Mouse (Mus musculus): ENCODE data around the gene Dusp16. TPM values are rescaled to one million over a fixed set of nuclear protein-coding genes. Genes with fewer than 3 reads are reported as not detected.

The Dusp16 gene
- polyA plus RNA-seq (2014; fragmentation: Illumina TruSeq; extraction: RNeasy Lipid Tissue Mini Kit (QIAGEN cat#74804)), result 48.9 TPM

DNA sequence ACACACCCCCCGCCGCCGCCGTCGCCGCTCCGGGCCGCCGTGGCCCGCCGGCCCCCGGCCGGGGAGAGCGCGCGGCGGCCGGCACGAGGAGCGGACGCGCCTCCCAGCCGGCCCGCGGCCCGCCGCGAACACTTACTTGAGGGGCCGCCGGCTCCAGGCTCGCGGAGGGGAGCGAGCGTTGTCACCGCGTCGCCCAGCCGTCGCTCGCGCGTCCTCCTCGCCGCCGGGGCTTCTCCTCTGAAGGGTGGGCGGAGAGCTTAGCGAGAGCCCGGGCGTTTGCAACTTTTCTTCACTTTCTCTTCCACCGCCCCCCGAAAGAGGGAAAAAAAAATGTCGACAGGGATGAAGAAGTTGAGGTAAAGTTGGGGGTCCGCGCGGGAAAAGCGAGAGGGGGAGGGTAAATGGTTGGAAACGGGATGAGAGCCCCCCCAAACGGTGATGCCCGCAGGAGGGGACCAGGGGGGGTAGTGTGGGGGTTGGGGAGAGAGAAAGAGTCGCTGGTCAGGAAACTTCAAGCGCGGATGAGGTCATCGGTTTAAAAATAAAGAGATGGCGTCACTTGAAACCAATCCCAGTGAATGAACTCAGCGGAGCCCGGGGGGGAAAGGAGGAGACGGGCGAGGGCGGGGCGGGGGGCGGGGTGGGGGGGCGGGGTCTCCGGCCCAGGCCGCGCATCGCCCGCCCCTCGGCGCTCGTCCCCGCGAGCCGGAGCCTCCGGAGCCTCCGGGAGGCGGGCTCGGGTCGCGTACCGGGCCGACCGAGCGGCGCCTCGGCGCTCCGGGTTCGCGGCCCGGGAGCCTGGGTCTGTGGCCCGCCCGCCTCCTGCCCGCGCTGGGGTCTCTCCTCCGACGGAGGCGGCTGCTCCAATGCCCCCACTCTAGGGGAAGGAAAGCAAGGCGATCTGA lies at the start of gene Dusp16:
Gene Dusp16 (minus strand): TSS at position 485 of the 905 bp plus-strand sequence.

GRCm38 (mm10) chr6:134829786-134830700 lies 37.6 kb upstream of the Dusp16 start, which contains the start of gene Crebl2:
Gene Crebl2 (plus strand): TSS chr6:134830154.

Other genes with a start within 250 kb of the Dusp16 start
- gene Lrp6, start 225.7 kb downstream of the Dusp16 start, polyA plus RNA-seq (2014; fragmentation: Illumina TruSeq; extraction: RNeasy Lipid Tissue Mini Kit (QIAGEN cat#74804)), result 134 TPM
- gene Mansc1, start 160.1 kb downstream of the Dusp16 start, polyA plus RNA-seq (2014; fragmentation: Illumina TruSeq; extraction: RNeasy Lipid Tissue Mini Kit (QIAGEN cat#74804)), result 8.5 TPM
- 4.0 TPM for gene Borcs5, start 153.1 kb downstream of the Dusp16 start, polyA plus RNA-seq (2014; fragmentation: Illumina TruSeq; extraction: RNeasy Lipid Tissue Mini Kit (QIAGEN cat#74804))
- gene Crebl2, start 37.5 kb upstream of the Dusp16 start, polyA plus RNA-seq (2014; fragmentation: Illumina TruSeq; extraction: RNeasy Lipid Tissue Mini Kit (QIAGEN cat#74804)), result 20.6 TPM
- 1.8 TPM for gene Gpr19, start 106.0 kb upstream of the Dusp16 start, polyA plus RNA-seq (2014; fragmentation: Illumina TruSeq; extraction: RNeasy Lipid Tissue Mini Kit (QIAGEN cat#74804))
- gene Cdkn1b, start 127.8 kb upstream of the Dusp16 start, polyA plus RNA-seq (2014; fragmentation: Illumina TruSeq; extraction: RNeasy Lipid Tissue Mini Kit (QIAGEN cat#74804)), result 235 TPM
- 3.4 TPM for gene Apold1, start 189.1 kb upstream of the Dusp16 start, polyA plus RNA-seq (2014; fragmentation: Illumina TruSeq; extraction: RNeasy Lipid Tissue Mini Kit (QIAGEN cat#74804))
- gene Ddx47, start 219.0 kb upstream of the Dusp16 start, polyA plus RNA-seq (2014; fragmentation: Illumina TruSeq; extraction: RNeasy Lipid Tissue Mini Kit (QIAGEN cat#74804)), result 182 TPM

All from ovary, adult 10 weeks (tissue).